Mouse (Mus musculus) neural tube, embryonic 15.5 days (tissue): ENCODE data around the gene Scgn. TPM values are rescaled to one million over a fixed set of nuclear protein-coding genes. Genes with fewer than 3 reads are reported as not detected.

Experiments used
- ATAC-seq: fragments of 200-750 bp; cut with Nextera tagmentation; 2 replicates; pipeline ENCODE4 v1.8.0; 2017; ENCODE audit warnings: mild to moderate bottlenecking, moderate TSS enrichment, moderate library complexity; ENCODE audit not compliant: low FRiP score
- H3K27ac ChIP-seq: fragments of 300-500 bp; sonication (generic); replicated peaks from 2 replicates; pipeline ENCODE4 v1.5.1; 2015; ENCODE audit warnings: mild to moderate bottlenecking, inconsistent platforms
- H3K27me3 ChIP-seq: fragments of 300-500 bp; sonication (generic); replicated peaks from 2 replicates; pipeline ENCODE4 v1.6.1; 2015; ENCODE audit warnings: inconsistent platforms
- H3K36me3 ChIP-seq: fragments of 300-500 bp; sonication (generic); 2 replicates; pipeline ENCODE4 v1.6.1; 2015; ENCODE audit warnings: inconsistent platforms
- H3K4me1 ChIP-seq: fragments of 300-500 bp; sonication (generic); 2 replicates; pipeline ENCODE4 v1.6.1; 2015; ENCODE audit warnings: inconsistent platforms
- H3K4me2 ChIP-seq: fragments of 300-500 bp; sonication (generic); 2 replicates; pipeline ENCODE4 v1.6.1; 2015; ENCODE audit warnings: inconsistent platforms, mild to moderate bottlenecking, moderate library complexity
- H3K4me3 ChIP-seq: fragments of 300-500 bp; sonication (generic); replicated peaks from 2 replicates; pipeline ENCODE4 v1.5.1; 2015; ENCODE audit warnings: mild to moderate bottlenecking, inconsistent platforms
- H3K9ac ChIP-seq: fragments of 300-500 bp; sonication (generic); replicated peaks from 2 replicates; pipeline ENCODE4 v1.6.1; 2015; ENCODE audit warnings: mild to moderate bottlenecking, inconsistent platforms
- H3K9me3 ChIP-seq: fragments of 300-500 bp; sonication (generic); replicated peaks from 2 replicates; pipeline ENCODE4 v1.6.1; 2016; ENCODE audit warnings: inconsistent platforms
- WGBS: fragments of 180-500 bp; shearing (Covaris S2); methylation state at CpG from one replicate; pipeline ENCODE4 v1.1.7; 2015; ENCODE audit warnings: mixed read lengths; 5-methylcytosine and 5-hydroxymethylcytosine counted together
- polyA plus RNA-seq: library from polyadenylated mRNA; unstranded; fragments of >200 nt; fragmentation: Nextera tagmentation; extraction: Ambion mirVana; gene quantifications from 2 replicates; pipeline ENCODE4 v1.2.1, GENCODE M21; 2015

The Scgn gene
- polyA plus RNA-seq, 1 experiment from 2014 or later, result 0.77 TPM

GRCm38 (mm10) chr13:23990451-23990850, 563 bp downstream of the Scgn start:
- no peak for ATAC-seq
- 26% methylated on average over 5 of the region's 5 CpGs for WGBS
- Histone ChIP-seq H3K9ac (peak overlapping the region; percentile 23; the same call in 1 of the 2 replicates), H3K4me1 (peaks cover 12% of the 10 kb centered on the region), H3K4me2 (peak overlapping the region; percentile 70), H3K4me3 (peak overlapping the region; percentile 36; the same call in 1 of the 2 replicates), H3K27ac (no peak overlapping the region), H3K27me3 (peaks cover 14% of the 10 kb centered on the region), H3K9me3 (no peaks in the 10 kb centered on the region), H3K36me3 (no peaks in the 10 kb centered on the region)

DNA sequence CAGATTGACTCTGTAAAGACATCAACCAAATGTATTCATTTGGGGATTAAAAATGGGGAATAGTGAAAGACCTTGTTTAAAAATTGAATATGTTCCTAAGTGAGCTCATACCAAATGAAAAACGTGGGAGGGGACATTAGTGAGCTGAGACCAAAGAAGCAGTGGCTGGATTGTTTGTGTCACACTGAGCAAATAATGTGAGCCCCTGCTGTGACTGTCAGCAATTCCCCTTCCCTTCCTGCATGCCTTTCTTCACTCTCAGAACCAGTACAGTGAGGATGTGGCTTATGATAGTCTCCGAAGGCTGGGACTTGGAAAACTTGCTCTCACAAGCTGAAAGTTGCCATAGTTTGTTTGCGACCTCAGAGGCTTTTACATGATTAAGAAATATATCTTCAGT, 5.9 kb downstream of the Scgn start:
- ATAC-seq, result no peak
- H3K4me1 ChIP-seq, result no peaks in the 10 kb centered on the region

DNA sequence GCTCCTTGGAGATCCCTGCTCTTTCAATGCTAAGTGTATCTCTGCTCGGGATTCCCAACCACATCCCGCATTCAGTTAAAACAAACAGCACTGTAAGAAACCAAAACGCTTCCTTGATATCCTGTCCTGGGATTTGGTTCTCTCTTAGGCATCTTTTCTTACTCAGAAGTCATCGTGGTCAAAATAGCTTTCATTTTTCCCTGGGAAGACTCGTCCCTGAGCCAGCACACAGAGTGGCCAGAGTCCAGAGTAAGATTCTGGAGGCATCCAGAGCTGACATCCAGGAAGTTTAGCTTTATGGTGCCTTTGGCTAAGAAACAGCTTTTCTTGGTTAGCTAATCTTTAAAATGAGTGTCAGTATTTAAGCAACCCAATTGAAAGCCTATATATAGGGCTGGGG, 18.7 kb downstream of the Scgn start:
- Histone ChIP-seq H3K9me3 (no peaks in the 10 kb centered on the region), H3K4me2 (no peak overlapping the region), H3K27me3 (no peaks in the 10 kb centered on the region), H3K4me3 (no peak overlapping the region), H3K36me3 (no peaks in the 10 kb centered on the region), H3K4me1 (no peaks in the 10 kb centered on the region), H3K9ac (no peak overlapping the region), H3K27ac (no peak overlapping the region)
- ATAC-seq, result no peak
- 72% methylated on average over 5 of the region's 5 CpGs for WGBS

More for the DNA sequence above, 5.9 kb downstream of the Scgn start:
- WGBS, result 35% methylated on average over 3 of the region's 3 CpGs
- no peak overlapping the region for H3K4me2 ChIP-seq
- no peaks in the 10 kb centered on the region for H3K9me3 ChIP-seq
- no peaks in the 10 kb centered on the region for H3K36me3 ChIP-seq
- no peak overlapping the region for H3K27ac ChIP-seq
- no peak overlapping the region for H3K4me3 ChIP-seq
- no peak overlapping the region for H3K9ac ChIP-seq
- no peaks in the 10 kb centered on the region for H3K27me3 ChIP-seq

DNA sequence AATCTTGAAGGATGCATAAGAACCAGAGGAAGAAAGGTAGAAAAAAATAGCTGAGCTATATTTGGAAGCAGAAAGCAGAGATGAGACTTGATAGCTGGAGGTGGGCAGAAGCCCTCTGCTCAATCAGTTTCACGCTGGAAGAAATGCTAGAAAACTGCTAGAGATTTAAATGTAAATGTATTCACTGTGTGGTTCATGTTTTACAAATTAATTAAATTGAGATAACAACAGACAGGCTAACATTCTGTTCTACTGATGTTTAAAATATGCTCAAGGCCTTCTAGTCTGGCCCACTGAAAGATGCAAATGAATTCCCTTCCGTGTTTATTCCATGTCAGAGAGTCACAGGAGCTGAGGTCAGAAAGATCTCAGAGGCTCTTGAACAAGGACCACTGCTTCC, 19.1 kb downstream of the Scgn start:
- Histone ChIP-seq H3K27me3 (no peaks in the 10 kb centered on the region), H3K4me1 (no peaks in the 10 kb centered on the region), H3K27ac (no peak overlapping the region), H3K36me3 (no peaks in the 10 kb centered on the region), H3K9ac (no peak overlapping the region), H3K4me2 (no peak overlapping the region), H3K9me3 (no peaks in the 10 kb centered on the region), H3K4me3 (no peak overlapping the region)
- no peak for ATAC-seq
- 51% methylated on average over 2 of the region's 2 CpGs for WGBS

- H3K4me1 ChIP-seq, result no peaks in the 10 kb centered on the region
- WGBS, result 91% methylated on average over 2 of the region's 2 CpGs
- no peak overlapping the region for H3K4me3 ChIP-seq
These were observed 26.1 kb downstream of the Scgn start for GRCm38 (mm10) chr13:23964909-23965308.

DNA sequence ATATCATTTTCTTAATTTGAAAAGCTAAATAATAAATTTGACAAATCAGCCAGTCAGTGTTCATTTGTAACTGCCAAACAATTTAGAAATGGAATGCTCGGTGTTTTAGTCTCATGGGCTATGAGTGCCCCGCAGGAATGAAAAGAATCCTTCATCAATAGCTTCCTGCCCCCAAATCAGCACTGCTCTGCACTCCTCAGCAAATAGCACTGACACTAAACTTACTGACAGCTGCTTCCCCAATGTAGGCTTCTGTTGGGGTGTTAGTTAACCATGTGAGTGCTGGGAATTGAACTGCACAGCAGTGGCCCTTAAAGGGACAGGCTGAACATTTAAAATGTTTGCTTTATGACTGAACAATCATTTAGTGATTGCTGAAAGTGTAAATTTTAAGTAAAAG, 31.2 kb downstream of the Scgn start:
- no peak overlapping the region for H3K27ac ChIP-seq
- no peak for ATAC-seq

More at GRCm38 (mm10) chr13:23964909-23965308, 26.1 kb downstream of the Scgn start:
- H3K9me3 ChIP-seq, result no peaks in the 10 kb centered on the region
- H3K27me3 ChIP-seq, result no peaks in the 10 kb centered on the region
- no peak overlapping the region for H3K27ac ChIP-seq
- H3K4me2 ChIP-seq, result no peak overlapping the region
- no peaks in the 10 kb centered on the region for H3K36me3 ChIP-seq
- ATAC-seq, result no peak
- no peak overlapping the region for H3K9ac ChIP-seq

GRCm38 (mm10) chr13:23950928-23951327, 40.1 kb downstream of the Scgn start:
- no peak overlapping the region for H3K4me3 ChIP-seq
- no peak overlapping the region for H3K9ac ChIP-seq
- no peaks in the 10 kb centered on the region for H3K36me3 ChIP-seq
- H3K4me1 ChIP-seq, result peaks cover 4% of the 10 kb centered on the region; the same call in 1 of the 2 replicates
- no peak overlapping the region for H3K27ac ChIP-seq
- no peak overlapping the region for H3K4me2 ChIP-seq
- H3K9me3 ChIP-seq, result no peaks in the 10 kb centered on the region
- WGBS, result 74% methylated on average over 3 of the region's 3 CpGs
- H3K27me3 ChIP-seq, result no peaks in the 10 kb centered on the region
- no peak for ATAC-seq

More for the DNA sequence above, 31.2 kb downstream of the Scgn start:
- WGBS, result 23% methylated on average over 2 of the region's 2 CpGs
- 0 out of 2 replicates have a peak, but pooled peaks cover 2% of the 10 kb centered on the region for H3K4me1 ChIP-seq
- H3K36me3 ChIP-seq, result no peaks in the 10 kb centered on the region
- no peak overlapping the region for H3K4me3 ChIP-seq
- H3K9ac ChIP-seq, result no peak overlapping the region
- H3K4me2 ChIP-seq, result no peak overlapping the region
- H3K27me3 ChIP-seq, result no peaks in the 10 kb centered on the region
- no peaks in the 10 kb centered on the region for H3K9me3 ChIP-seq

GRCm38 (mm10) chr13:23949484-23950246, 41.3 kb downstream of the Scgn start:
- no peaks in the 10 kb centered on the region for H3K27me3 ChIP-seq
- H3K4me2 ChIP-seq, result no peak overlapping the region
- no peak overlapping the region for H3K4me3 ChIP-seq
- no peaks in the 10 kb centered on the region for H3K36me3 ChIP-seq
- no peaks in the 10 kb centered on the region for H3K9me3 ChIP-seq
- no peak overlapping the region for H3K9ac ChIP-seq
- WGBS, result 29% methylated on average over 14 of the region's 14 CpGs
- peak overlapping the region; percentile 43; the same call in 1 of the 2 replicates for H3K27ac ChIP-seq
- peak; percentile 81 for ATAC-seq
- H3K4me1 ChIP-seq, result peaks cover 4% of the 10 kb centered on the region; the same call in 1 of the 2 replicates

GRCm38 (mm10) chr13:23946254-23946653, 44.8 kb downstream of the Scgn start:
- ATAC-seq, result no peak
- Histone ChIP-seq H3K27ac (no peak overlapping the region), H3K27me3 (no peaks in the 10 kb centered on the region), H3K9me3 (no peaks in the 10 kb centered on the region), H3K36me3 (no peaks in the 10 kb centered on the region), H3K9ac (no peak overlapping the region), H3K4me3 (no peak overlapping the region), H3K4me1 (peaks cover 4% of the 10 kb centered on the region; the same call in 1 of the 2 replicates), H3K4me2 (no peak overlapping the region)
- 10% methylated on average over 2 of the region's 2 CpGs for WGBS

DNA sequence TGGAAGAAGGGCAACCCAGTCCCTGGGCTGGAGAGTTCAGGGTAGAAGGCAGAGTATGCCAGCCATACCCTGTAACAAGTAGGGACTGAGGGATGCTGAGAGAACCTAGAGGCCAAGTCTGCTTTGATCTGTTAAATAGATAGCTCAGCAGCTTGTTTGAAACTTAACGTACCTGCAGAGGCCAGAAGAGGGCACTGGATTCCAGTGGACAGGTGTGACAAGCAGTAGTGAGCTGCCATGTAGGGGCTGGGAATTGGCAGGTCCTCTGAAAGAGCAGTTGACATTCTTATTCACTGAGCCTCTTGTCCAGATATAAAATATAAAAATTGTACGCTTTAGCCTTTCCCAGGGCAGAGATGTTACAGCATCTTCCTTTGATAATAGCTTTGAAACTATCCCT, 48.2 kb downstream of the Scgn start:
- WGBS, result 61% methylated on average over 2 of the region's 2 CpGs
- no peaks in the 10 kb centered on the region for H3K9me3 ChIP-seq

GRCm38 (mm10) chr13:23940291-23940690, 50.7 kb downstream of the Scgn start:
- 54% methylated on average over 6 of the region's 6 CpGs for WGBS

More for the DNA sequence above, 48.2 kb downstream of the Scgn start:
- Histone ChIP-seq H3K27ac (no peak overlapping the region), H3K4me2 (no peak overlapping the region), H3K27me3 (no peaks in the 10 kb centered on the region), H3K4me1 (no peaks in the 10 kb centered on the region), H3K36me3 (no peaks in the 10 kb centered on the region), H3K9ac (no peak overlapping the region), H3K4me3 (no peak overlapping the region)
- no peak; the same call in 1 of the 2 replicates for ATAC-seq

DNA sequence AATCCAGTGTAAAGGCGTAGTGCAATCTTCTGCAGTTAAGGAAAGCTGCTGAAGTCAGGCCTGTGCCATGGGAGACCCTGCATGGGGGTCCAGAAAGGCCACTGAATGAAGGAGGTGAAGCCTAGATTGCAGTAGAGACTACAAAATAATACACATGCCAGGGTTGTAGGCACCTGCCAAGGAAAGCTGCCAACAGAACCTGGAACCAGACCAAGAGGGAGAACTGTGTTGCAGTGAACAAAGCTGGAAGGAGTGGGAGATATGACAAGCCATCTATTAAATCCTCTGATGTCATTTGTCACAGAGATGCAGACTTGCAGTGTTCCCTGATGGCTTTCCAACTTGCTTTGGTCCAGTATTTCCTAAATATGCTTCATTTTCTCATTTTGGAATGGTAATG, 52.3 kb downstream of the Scgn start:
- Histone ChIP-seq H3K4me3 (no peak overlapping the region), H3K4me1 (no peaks in the 10 kb centered on the region), H3K9me3 (no peaks in the 10 kb centered on the region), H3K9ac (no peak overlapping the region), H3K27me3 (no peaks in the 10 kb centered on the region), H3K27ac (no peak overlapping the region), H3K4me2 (no peak overlapping the region), H3K36me3 (no peaks in the 10 kb centered on the region)
- ATAC-seq, result no peak
- WGBS, result 93% methylated on average over 1 of the region's 1 CpGs

More at GRCm38 (mm10) chr13:23940291-23940690, 50.7 kb downstream of the Scgn start:
- Histone ChIP-seq H3K9me3 (no peaks in the 10 kb centered on the region), H3K36me3 (no peaks in the 10 kb centered on the region), H3K27ac (no peak overlapping the region), H3K27me3 (no peaks in the 10 kb centered on the region), H3K4me3 (no peak overlapping the region), H3K9ac (no peak overlapping the region), H3K4me2 (no peak overlapping the region), H3K4me1 (no peaks in the 10 kb centered on the region)
- ATAC-seq, result no peak
